Mouse (Mus musculus) midbrain, postnatal 0 days (tissue): ENCODE measurements at regions not wholly inside any gene's neighbourhood (a gene's known extent, or its start where the extent isn't known, plus 50 kb on each side); places are given as distances from the start of the nearest gene placed in this dataset.

Experiments
- ATAC-seq: fragments of 200-750 bp; cut with Nextera tagmentation; 2 replicates; pipeline ENCODE4 v1.8.0; 2017; ENCODE audit warnings: moderate number of reproducible peaks, mild to moderate bottlenecking, moderate TSS enrichment, moderate library complexity; ENCODE audit not compliant: low FRiP score
- DNase-seq: peaks from one replicate; pipeline ENCODE4 v3.0.0-alpha.2; 2015; ENCODE audit warnings: low spot score
- H3K27ac ChIP-seq: fragments of 300-500 bp; sonication (generic); 2 replicates; pipeline ENCODE4 v1.5.1; 2014; ENCODE audit warnings: low read depth, mild to moderate bottlenecking, low read length, mixed read lengths
- H3K27me3 ChIP-seq: fragments of 300-500 bp; sonication (generic); 2 replicates; pipeline ENCODE4 v1.6.1; 2014; ENCODE audit warnings: low read length, control low read depth, mixed read lengths; ENCODE audit not compliant: insufficient read depth
- H3K36me3 ChIP-seq: fragments of 300-500 bp; sonication (generic); 2 replicates; pipeline ENCODE4 v1.6.1; 2014; ENCODE audit warnings: low read length, control low read depth, mixed read lengths; ENCODE audit not compliant: insufficient read depth
- H3K4me1 ChIP-seq: fragments of 300-500 bp; sonication (generic); 2 replicates; pipeline ENCODE4 v1.6.1; 2014; ENCODE audit warnings: mild to moderate bottlenecking, control low read depth, antibody characterized with exemption, low read length, mixed read lengths; ENCODE audit not compliant: insufficient read depth
- H3K4me2 ChIP-seq: fragments of 300-500 bp; sonication (generic); 2 replicates; pipeline ENCODE4 v1.6.1; 2014; ENCODE audit warnings: low read depth, mild to moderate bottlenecking, low read length, mixed read lengths; ENCODE audit not compliant: poor library complexity, severe bottlenecking
- H3K4me3 ChIP-seq: fragments of 300-500 bp; sonication (generic); 2 replicates; pipeline ENCODE4 v1.5.1; 2014; ENCODE audit warnings: low read depth, mild to moderate bottlenecking, low read length, moderate library complexity
- H3K9ac ChIP-seq: fragments of 300-500 bp; sonication (generic); replicated peaks from 2 replicates; pipeline ENCODE4 v1.6.1; 2014; ENCODE audit warnings: mild to moderate bottlenecking, low read length, moderate library complexity, mixed read lengths; ENCODE audit not compliant: poor library complexity, severe bottlenecking
- H3K9me3 ChIP-seq: fragments of 300-500 bp; sonication (generic); 2 replicates; pipeline ENCODE4 v1.6.1; 2016; ENCODE audit warnings: low read length, control low read depth
- CTCF ChIP-seq: IDR thresholded peaks from 2 replicates; pipeline ENCODE4 v1.5.1; 2016; ENCODE audit warnings: antibody characterized with exemption, mild to moderate bottlenecking
- WGBS: fragments of 180-500 bp; shearing (Covaris S2); extraction: QIAGEN DNeasy Blood & Tissue Kit; methylation state at CpG from one replicate; pipeline ENCODE4 v1.1.7; 2014; 5-methylcytosine and 5-hydroxymethylcytosine counted together

- DNase-seq (no peak), ATAC-seq (no peak)
- H3K4me3 ChIP-seq, result no peak overlapping the region
- TF ChIP-seq CTCF, result no peak
- no peak overlapping the region for H3K9ac ChIP-seq
- H3K4me2 ChIP-seq, result no peak overlapping the region
- no peaks in the 10 kb centered on the region for H3K4me1 ChIP-seq
- H3K27ac ChIP-seq, result no peak overlapping the region
- H3K9me3 ChIP-seq, result no peaks in the 10 kb centered on the region
- no peaks in the 10 kb centered on the region for H3K36me3 ChIP-seq
- H3K27me3 ChIP-seq, result no peaks in the 10 kb centered on the region
- WGBS, result 93% methylated on average over 7 of the region's 7 CpGs
These were observed 289.4 kb upstream of the Nt5e start for GRCm38 (mm10) chr9:88037560-88037959.

GRCm38 (mm10) chr9:88049270-88049669, 277.7 kb upstream of the Nt5e start:
- no peak overlapping the region for H3K27ac ChIP-seq
- WGBS, result 68% methylated on average over 13 of the region's 13 CpGs
- H3K4me1 ChIP-seq, result no peaks in the 10 kb centered on the region
- no peaks in the 10 kb centered on the region for H3K36me3 ChIP-seq
- no peaks in the 10 kb centered on the region for H3K27me3 ChIP-seq
- ATAC-seq (peak; percentile 54; the same call in 1 of the 2 replicates), DNase-seq (no peak)
- H3K9me3 ChIP-seq, result no peaks in the 10 kb centered on the region
- H3K4me2 ChIP-seq, result no peak overlapping the region
- no peak for TF ChIP-seq CTCF
- no peak overlapping the region for H3K9ac ChIP-seq
- H3K4me3 ChIP-seq, result no peak overlapping the region

- H3K4me2 ChIP-seq, result no peak overlapping the region
- no peaks in the 10 kb centered on the region for H3K9me3 ChIP-seq
- 88% methylated on average over 4 of the region's 4 CpGs for WGBS
- no peak for ATAC-seq
- H3K4me3 ChIP-seq, result no peak overlapping the region
- H3K36me3 ChIP-seq, result no peaks in the 10 kb centered on the region
- TF ChIP-seq CTCF, result no peak
- no peak overlapping the region for H3K9ac ChIP-seq
- H3K27me3 ChIP-seq, result no peaks in the 10 kb centered on the region
- no peak overlapping the region for H3K27ac ChIP-seq
- no peak for DNase-seq
- no peaks in the 10 kb centered on the region for H3K4me1 ChIP-seq
These were observed 277.2 kb upstream of the Nt5e start for GRCm38 (mm10) chr9:88049792-88050191.

GRCm38 (mm10) chr9:88058551-88058950, 268.4 kb upstream of the Nt5e start:
- H3K4me2 ChIP-seq, result no peak overlapping the region
- no peak for TF ChIP-seq CTCF
- no peak overlapping the region for H3K9ac ChIP-seq
- H3K36me3 ChIP-seq, result no peaks in the 10 kb centered on the region
- ATAC-seq, result 0 out of 2 replicates have a peak, but pooled peaks have one; percentile 15
- no peaks in the 10 kb centered on the region for H3K9me3 ChIP-seq
- no peak for DNase-seq
- H3K4me1 ChIP-seq, result no peaks in the 10 kb centered on the region
- WGBS, result 23% methylated on average over 4 of the region's 4 CpGs
- no peak overlapping the region for H3K4me3 ChIP-seq
- H3K27me3 ChIP-seq, result no peaks in the 10 kb centered on the region
- no peak overlapping the region for H3K27ac ChIP-seq

- Histone ChIP-seq H3K9me3 (no peaks in the 10 kb centered on the region), H3K4me2 (no peak overlapping the region), H3K9ac (no peak overlapping the region), H3K27ac (no peak overlapping the region), H3K4me1 (no peaks in the 10 kb centered on the region), H3K27me3 (no peaks in the 10 kb centered on the region), H3K4me3 (no peak overlapping the region), H3K36me3 (no peaks in the 10 kb centered on the region)
- no peak for DNase-seq
- ATAC-seq, result peak; percentile 70; the same call in 1 of the 2 replicates
- TF ChIP-seq CTCF, result no peak
- WGBS, result 66% methylated on average over 3 of the region's 3 CpGs
These were observed 268.0 kb upstream of the Nt5e start for GRCm38 (mm10) chr9:88059005-88059404.

GRCm38 (mm10) chr9:88063973-88064676, 262.9 kb upstream of the Nt5e start:
- no peak for DNase-seq

More at GRCm38 (mm10) chr9:88063973-88064676, 262.9 kb upstream of the Nt5e start:
- H3K4me3 ChIP-seq, result no peak overlapping the region
- H3K4me1 ChIP-seq, result no peaks in the 10 kb centered on the region
- no peak overlapping the region for H3K4me2 ChIP-seq
- H3K27me3 ChIP-seq, result no peaks in the 10 kb centered on the region
- H3K9me3 ChIP-seq, result no peaks in the 10 kb centered on the region
- no peak overlapping the region for H3K27ac ChIP-seq
- no peaks in the 10 kb centered on the region for H3K36me3 ChIP-seq
- no peak for TF ChIP-seq CTCF
- 25% methylated on average over 3 of the region's 3 CpGs for WGBS
- no peak overlapping the region for H3K9ac ChIP-seq
- ATAC-seq, result no peak
